Mouse (Mus musculus) lung, postnatal 0 days (tissue): ENCODE results near the gene Wdr17.

Source experiments
- CTCF ChIP-seq: IDR thresholded peaks from 2 replicates; pipeline ENCODE4 v1.5.1; 2016; ENCODE audit warnings: antibody characterized with exemption, mild to moderate bottlenecking
- EP300 ChIP-seq: IDR thresholded peaks from 2 replicates; pipeline ENCODE4 v1.6.1; 2016; ENCODE audit warnings: antibody characterized with exemption, mild to moderate bottlenecking, control low read depth

- TF ChIP-seq CTCF, result no peak
- TF ChIP-seq EP300, result no peak
These were observed 110.0 kb downstream of the Wdr17 start for GRCm38 (mm10) chr8:54777012-54777411.
